28 mouse cellular contexts compared by ENCODE assay signal in genomic region chr2:117118516-117118915, GRCm38 (mm10). TPM values are rescaled to one million over a fixed set of nuclear protein-coding genes. Genes with fewer than 3 reads are reported as not detected.
DNase-seq lines count a peak whose midpoint lies in the region; ATAC-seq and TF ChIP-seq lines count a peak whose summit lies in the region.
"Had no signal": no experiment of that assay in that cellular context is flagged by ENCODE, and none has a peak within 500 bp of the region (broad histone marks: within the 10 kb centered on the region; RNA-seq: fewer than 3 reads in every experiment).

No protein-coding gene starts in this region.

- H3K36me3 ChIP-seq in heart, embryonic 12.5 days: no peaks in the 10 kb centered on the region
- H3K36me3 ChIP-seq in ES-Bruce4 (ENCODE audit: control insufficient read depth, insufficient read depth, low read length, poor library complexity, severe bottlenecking): no peaks in the 10 kb centered on the region
- no peaks in the 10 kb centered on the region for H3K36me3 ChIP-seq in forebrain, embryonic 10.5 days (replicated peaks)
- H3K36me3 ChIP-seq in lung, postnatal 0 days (ENCODE audit: insufficient read depth, low read length): no peaks in the 10 kb centered on the region
- H3K36me3 ChIP-seq: embryonic facial prominence, embryonic 15.5 days; G1E; kidney, embryonic 15.5 days; liver, embryonic 12.5 days; midbrain, embryonic 13.5 days; stomach, embryonic 15.5 days had no signal

- no peak overlapping the region for H3K4me2 ChIP-seq in heart, embryonic 12.5 days
- H3K4me2 ChIP-seq in lung, postnatal 0 days (replicated peaks; ENCODE audit: low read depth, low read length): no peak overlapping the region

- no peak for TF ChIP-seq POLR2A in ES-Bruce4 (IDR thresholded peaks at IDR 0.05; ENCODE audit: insufficient read depth, low read length)

- 71% methylated on average over 2 of the region's 2 CpGs for WGBS in heart, embryonic 12.5 days
- 82% methylated on average over 2 of the region's 2 CpGs for WGBS in forebrain, embryonic 10.5 days
- WGBS in lung, postnatal 0 days: 58% methylated on average over 2 of the region's 2 CpGs

- no peaks in the 10 kb centered on the region for H3K9me3 ChIP-seq in heart, embryonic 12.5 days (replicated peaks)
- no peaks in the 10 kb centered on the region for H3K9me3 ChIP-seq in ES-Bruce4 (replicated peaks; ENCODE audit: control insufficient read depth, insufficient read depth, low read length, poor library complexity, severe bottlenecking)
- H3K9me3 ChIP-seq in forebrain, embryonic 10.5 days: no peaks in the 10 kb centered on the region
- H3K9me3 ChIP-seq in lung, postnatal 0 days (ENCODE audit: low read length): no peaks in the 10 kb centered on the region
- H3K9me3 ChIP-seq: embryonic facial prominence, embryonic 15.5 days; G1E; kidney, embryonic 15.5 days; liver, embryonic 12.5 days; megakaryocyte, embryonic 14.5 days; midbrain, embryonic 13.5 days; stomach, embryonic 15.5 days had no signal

- no peak for TF ChIP-seq EP300 in ES-Bruce4 (IDR thresholded peaks at IDR 0.05; ENCODE audit: insufficient read depth, low read depth, low read length)
- no peak for TF ChIP-seq EP300 in lung, postnatal 0 days (IDR thresholded peaks at IDR 0.05)

- intact Hi-C loops in heart, postnatal 10 days (cut with DNase I): no loop called here

- H3K27ac ChIP-seq in heart, embryonic 12.5 days (ENCODE audit: poor library complexity, severe bottlenecking): no peak overlapping the region
- H3K27ac ChIP-seq in ES-Bruce4 (ENCODE audit: insufficient read depth, low read length): no peak overlapping the region
- H3K27ac ChIP-seq in forebrain, embryonic 10.5 days: no peak overlapping the region
- no peak overlapping the region for H3K27ac ChIP-seq in lung, postnatal 0 days (ENCODE audit: low read length)
- H3K27ac ChIP-seq: liver, embryonic 12.5 days had no signal

- no peak for TF ChIP-seq CTCF in ES-Bruce4 (IDR thresholded peaks at IDR 0.05; ENCODE audit: low read depth, low read length)
- TF ChIP-seq CTCF in lung, postnatal 0 days (IDR thresholded peaks at IDR 0.05): no peak

- peaks cover 18% of the 10 kb centered on the region for H3K4me1 ChIP-seq in heart, embryonic 12.5 days (replicated peaks)
- peaks cover 1% of the 10 kb centered on the region for H3K4me1 ChIP-seq in ES-Bruce4 (ENCODE audit: control insufficient read depth, insufficient read depth, low read length)
- H3K4me1 ChIP-seq in forebrain, embryonic 10.5 days: peaks cover 22% of the 10 kb centered on the region
- peaks cover 11% of the 10 kb centered on the region; the same call in 1 of the 2 replicates for H3K4me1 ChIP-seq in lung, postnatal 0 days (ENCODE audit: insufficient read depth, low read depth, low read length)

- no peak overlapping the region for H3K9ac ChIP-seq in heart, embryonic 12.5 days
- peak overlapping the region; percentile 68 for H3K9ac ChIP-seq in ES-Bruce4 (ENCODE audit: low read depth, poor library complexity, severe bottlenecking)
- H3K9ac ChIP-seq in lung, postnatal 0 days (replicated peaks; ENCODE audit: low read depth): no peak overlapping the region
- H3K9ac ChIP-seq: kidney, embryonic 15.5 days; liver, embryonic 12.5 days; liver, postnatal 0 days; stomach, embryonic 15.5 days had no signal

- H3K4me3 ChIP-seq in heart, embryonic 12.5 days: no peak overlapping the region
- H3K4me3 ChIP-seq in ES-Bruce4 (ENCODE audit: low read depth, low read length): no peak overlapping the region
- no peak overlapping the region for H3K4me3 ChIP-seq in forebrain, embryonic 10.5 days
- H3K4me3 ChIP-seq in lung, postnatal 0 days (ENCODE audit: low read depth, low read length): no peak overlapping the region
- H3K4me3 ChIP-seq: heart, adult 2 months; layer of hippocampus, adult 2 months; liver, embryonic 12.5 days; megakaryocyte, embryonic 14.5 days had no signal

- H3K27me3 ChIP-seq in heart, embryonic 12.5 days (replicated peaks): no peaks in the 10 kb centered on the region
- H3K27me3 ChIP-seq in ES-Bruce4 (ENCODE audit: control insufficient read depth, insufficient read depth, low read length, poor library complexity, severe bottlenecking): no peaks in the 10 kb centered on the region
- peaks cover 27% of the 10 kb centered on the region for H3K27me3 ChIP-seq in forebrain, embryonic 10.5 days (ENCODE audit: poor library complexity, severe bottlenecking)
- H3K27me3 ChIP-seq in lung, postnatal 0 days (replicated peaks; ENCODE audit: insufficient read depth, low read length): no peaks in the 10 kb centered on the region
- H3K27me3 ChIP-seq: embryonic facial prominence, embryonic 15.5 days; kidney, embryonic 15.5 days; megakaryocyte, embryonic 14.5 days; Patski; stomach, embryonic 15.5 days had no signal

- DNase-seq in heart, adult 11 months: peak; percentile 92
- peak; percentile 59 for DNase-seq in brain, adult 2 months (ENCODE audit: low read depth, low spot score)
- peak; percentile 51 to 62 for DNase-seq in cerebellum, postnatal 14 days
- DNase-seq in heart, postnatal 10 days: no peak
- DNase-seq in forebrain, embryonic 10.5 days (ENCODE audit: extremely low spot score, low spot score): no peak
- no peak for DNase-seq in lung, postnatal 0 days (ENCODE audit: low spot score)
- DNase-seq: adrenal gland, postnatal 10 days; B cell, adult 2 months; gastrocnemius, postnatal 25 days; heart, adult 2 months; kidney, adult 18-20 months; kidney, postnatal 36 days; left cerebral cortex, postnatal 4 days; liver, postnatal 0 days; lung, postnatal 4 days; right cerebral cortex, postnatal 25 days had no signal

- no peak for ATAC-seq in heart, embryonic 12.5 days (ENCODE audit: insufficient number of reproducible peaks, low FRiP score)
- ATAC-seq in lung, postnatal 0 days: no peak
- ATAC-seq: forebrain, embryonic 14.5 days; liver, embryonic 12.5 days; liver, postnatal 0 days; midbrain, embryonic 13.5 days; Patski had no signal

RNA-seq across cellular contexts. Expression of gene Spred1, which starts 2.7 kb away (rescaled TPM):
- 13.8 and 14.7 TPM in 2 replicates for polyA plus RNA-seq in heart, embryonic 12.5 days (2016; fragmentation: Nextera tagmentation; extraction: Ambion mirVana)
- polyA plus RNA-seq in ES-Bruce4 (2011; ENCODE audit: insufficient read depth, insufficient read length, low read depth, missing spikeins): 41.1 and 43.1 TPM in 2 replicates
- 10 to 100 TPM; 23.7 to 30.8 TPM for total RNA-seq in heart, postnatal 10 days (2021)
- polyA plus RNA-seq in forebrain, embryonic 10.5 days (2016; fragmentation: Nextera tagmentation; extraction: Ambion mirVana): 7.2 and 7.4 TPM in 2 replicates
- 12.5 and 17.3 TPM in 2 replicates for polyA plus RNA-seq in lung, postnatal 0 days (2015; fragmentation: Nextera tagmentation; extraction: Ambion mirVana)

Comparison
In these comparisons a context has a peak if more than half of its experiments do, and no peak if none do; other contexts are left out.
1. DNase-seq: peak in heart, adult 11 months (single experiment), brain, adult 2 months (single experiment) and cerebellum, postnatal 14 days (2 of 2); none in heart, postnatal 10 days (0 of 2), forebrain, embryonic 10.5 days (single experiment) and lung, postnatal 0 days (single experiment).